Mouse (Mus musculus): ENCODE data around the gene Otx1.

DNA sequence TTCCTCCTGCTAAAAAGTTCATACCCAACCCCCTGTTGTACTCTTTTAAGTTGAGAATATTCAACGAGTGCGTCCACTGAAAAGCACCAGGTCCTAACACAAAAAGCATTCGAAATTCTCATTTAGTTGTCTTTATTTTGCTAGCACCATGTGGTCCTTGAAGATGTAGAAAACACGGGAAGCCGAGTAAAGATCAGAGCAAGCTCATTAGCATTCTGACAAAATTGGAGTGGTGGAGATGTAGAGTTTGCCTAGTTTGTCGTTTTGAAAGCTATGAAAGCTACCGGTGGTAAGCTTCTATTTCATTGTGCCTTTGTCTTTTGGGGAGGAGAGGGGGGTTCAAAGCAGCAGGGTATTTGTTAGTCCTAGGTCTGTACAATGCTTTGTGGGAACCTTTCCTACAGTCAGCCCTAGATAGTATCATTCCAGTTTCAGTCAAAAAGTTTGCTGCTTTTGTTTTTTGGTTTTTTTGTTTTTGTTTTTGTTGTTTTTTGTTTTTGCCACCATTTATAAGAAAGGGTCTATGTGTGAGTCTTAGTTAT is 31.9 kb upstream of the Otx1 start:
- TF ChIP-seq FLI1 (IDR thresholded peaks at IDR 0.05; ENCODE audit: low read length) (no peak), GATA1 (IDR thresholded peaks at IDR 0.05; ENCODE audit: borderline replicate concordance, low read length) (no peak)
